Mouse (Mus musculus): ENCODE results near the gene Me1.
"Not testable (repeated sequence)": the region's sequence is repeated elsewhere in the genome, so short reads cannot be mapped to it uniquely, and the experiment has no call there.

Gene Me1

DNA sequence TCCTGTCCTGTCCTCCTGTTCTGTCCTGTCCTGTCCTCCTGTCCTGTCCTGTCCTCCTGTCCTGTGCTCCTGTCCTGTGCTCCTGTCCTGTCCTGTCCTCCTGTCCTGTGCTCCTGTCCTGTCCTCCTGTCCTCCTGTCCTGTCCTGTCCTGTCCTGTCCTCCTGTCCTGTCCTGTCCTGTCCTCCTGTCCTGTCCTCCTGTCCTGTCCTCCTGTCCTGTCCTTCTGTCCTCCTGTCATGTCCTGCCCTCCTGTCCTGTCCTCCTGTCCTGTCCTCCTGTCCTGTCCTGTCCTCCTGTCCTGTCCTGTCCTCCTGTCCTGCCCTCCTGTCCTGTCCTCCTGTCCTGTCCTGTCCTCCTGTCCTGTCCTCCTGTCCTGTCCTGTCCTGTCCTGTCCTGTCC is 98.8 kb downstream of the Me1 start:
- DNase-seq (ENCODE audit: low read depth, low spot score): not testable (repeated sequence)

DNA sequence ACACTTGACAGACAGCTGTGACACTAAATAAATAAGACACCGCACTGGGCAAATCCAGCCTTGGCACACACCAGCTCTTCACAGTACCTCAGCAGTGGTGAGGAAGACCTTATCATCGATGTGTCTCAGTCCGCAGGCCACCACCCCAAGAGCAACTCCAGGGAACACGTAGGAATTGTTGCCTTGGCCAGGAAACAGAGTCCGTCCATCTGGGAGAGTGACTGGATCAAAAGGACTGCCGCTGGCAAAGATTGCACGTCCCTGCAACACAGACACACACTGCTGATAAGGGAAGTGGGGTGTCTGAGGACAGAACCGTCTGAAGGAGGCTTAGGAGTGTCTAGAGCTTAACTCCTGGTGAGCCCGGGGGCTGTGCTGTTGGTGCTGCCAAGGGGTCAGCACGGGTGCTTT is 101.4 kb downstream of the Me1 start:
- DNase-seq (ENCODE audit: low read depth, low spot score): not testable (repeated sequence)

DNA sequence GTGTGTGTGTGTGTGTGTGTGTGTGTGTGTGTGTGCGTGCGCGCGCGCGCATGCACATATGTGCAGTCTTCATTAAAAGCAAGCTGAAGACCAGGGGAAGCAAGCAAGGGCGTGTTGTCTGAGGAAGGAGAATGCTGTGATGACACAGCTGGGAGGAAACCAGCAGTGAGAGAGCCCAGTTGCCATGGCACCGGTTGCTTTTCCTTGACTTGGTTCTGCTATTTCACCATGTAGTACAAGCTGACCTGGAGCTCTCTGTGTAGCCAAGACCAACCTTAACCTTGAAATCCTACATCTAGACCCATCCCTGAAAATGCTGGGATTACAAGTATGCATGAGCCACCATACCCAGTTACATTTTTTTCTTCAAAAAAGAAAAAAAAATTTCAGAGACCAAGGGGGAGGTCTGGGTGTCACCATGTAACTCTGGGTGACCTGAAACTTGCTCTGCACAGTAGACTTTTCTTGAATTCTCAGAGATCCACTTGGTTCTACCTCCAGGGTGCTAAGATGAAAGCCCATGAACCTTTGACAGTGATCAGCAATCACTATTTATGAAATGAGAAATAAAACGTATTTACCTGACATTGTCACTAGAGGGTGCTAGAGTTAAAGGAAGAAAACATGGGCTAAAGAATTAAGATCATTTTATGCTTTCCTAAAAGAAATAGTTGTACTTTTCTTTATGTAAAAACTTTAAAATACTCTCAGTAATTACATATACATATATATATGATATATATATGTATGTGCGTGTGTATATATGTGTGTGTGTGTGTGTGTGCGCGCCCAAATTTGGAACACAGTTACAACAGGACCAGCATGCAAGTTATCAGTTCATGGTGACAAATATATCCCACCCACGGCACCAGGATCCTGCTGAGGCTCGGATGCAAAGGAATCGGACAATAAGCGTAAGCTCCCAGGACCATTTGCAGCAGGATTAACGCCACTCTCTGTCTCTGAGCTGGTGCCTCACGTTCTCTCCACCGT is 102.8 kb downstream of the Me1 start:
- DNase-seq (ENCODE audit: low read depth, low spot score): no peak

DNA sequence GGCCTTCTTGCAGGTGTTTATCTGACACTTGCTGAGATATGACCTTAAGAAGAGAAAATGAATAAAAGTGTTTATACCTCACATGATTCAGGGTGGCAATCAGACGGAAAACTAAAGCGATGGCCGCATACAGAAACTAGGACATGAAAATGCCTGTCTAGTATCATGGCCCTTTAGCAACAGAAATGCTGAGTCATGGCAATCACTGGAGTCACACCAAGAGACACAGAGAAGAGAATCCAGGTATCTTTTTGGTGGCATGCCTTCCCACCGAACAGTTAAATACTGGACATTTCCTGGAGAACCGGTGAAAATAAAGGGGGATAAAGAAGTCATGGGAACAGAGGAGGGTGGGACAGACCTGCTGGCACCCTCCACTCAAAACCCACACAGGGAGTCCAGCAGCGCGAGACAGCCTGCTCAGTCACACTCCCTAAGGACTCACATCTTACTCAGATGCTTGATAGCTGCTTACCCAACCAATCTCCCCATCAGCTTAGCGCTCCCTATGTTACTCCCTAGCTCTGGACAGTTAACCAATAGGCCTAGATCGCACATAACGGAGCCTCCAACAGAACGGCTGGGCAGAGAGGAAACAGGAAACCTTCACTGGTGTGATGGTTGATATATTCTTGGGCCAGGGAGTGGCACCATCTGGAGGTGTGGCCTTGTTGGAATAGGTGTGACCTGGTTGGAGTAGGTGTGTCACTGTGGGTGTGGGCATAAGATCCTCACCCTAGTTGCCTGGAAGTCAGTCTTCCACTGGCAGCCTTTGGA is 108.5 kb downstream of the Me1 start:
- DNase-seq (ENCODE audit: low read depth, low spot score): no peak

DNA sequence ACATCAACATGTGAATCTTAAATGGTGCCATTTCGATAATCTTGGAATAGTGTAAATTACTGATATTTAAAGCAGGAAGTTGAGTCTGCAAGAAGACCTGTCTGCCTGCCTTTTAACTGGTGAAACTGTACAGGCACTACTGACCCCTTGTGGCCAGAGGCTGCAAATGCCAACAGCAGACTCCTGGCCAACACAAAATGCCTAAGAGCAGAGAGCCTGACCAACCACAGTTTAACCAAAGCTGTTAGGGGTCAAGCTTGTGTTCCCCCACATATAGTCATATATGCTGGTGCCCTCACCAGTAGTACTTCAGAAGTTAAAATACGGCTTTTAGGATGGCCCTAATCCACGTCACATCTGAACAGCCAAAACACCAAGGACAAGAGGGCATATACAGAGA is 112.0 kb downstream of the Me1 start:
- DNase-seq (ENCODE audit: low read depth, low spot score): peak; percentile 43

DNA sequence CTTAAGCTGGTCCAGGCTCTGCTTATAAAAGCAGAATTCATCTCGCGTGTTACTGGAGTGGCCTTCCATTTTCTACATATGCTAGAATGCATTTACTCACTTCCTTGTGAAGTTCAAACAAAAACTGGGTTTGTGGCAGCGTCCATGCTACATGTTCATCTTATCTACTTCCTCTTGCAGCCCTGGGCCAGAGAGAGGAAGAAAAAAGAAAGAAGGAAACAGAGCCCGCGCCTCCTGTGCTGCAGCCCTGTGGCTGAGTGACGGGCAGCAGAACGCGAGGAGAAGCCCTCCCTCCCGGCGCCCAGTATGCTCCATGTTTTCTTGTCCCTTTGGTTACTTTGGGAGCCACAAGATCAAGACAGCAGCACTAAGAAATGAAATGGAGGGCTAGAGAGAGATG is 116.1 kb downstream of the Me1 start:
- no peak for DNase-seq (ENCODE audit: low read depth, low spot score)

DNA sequence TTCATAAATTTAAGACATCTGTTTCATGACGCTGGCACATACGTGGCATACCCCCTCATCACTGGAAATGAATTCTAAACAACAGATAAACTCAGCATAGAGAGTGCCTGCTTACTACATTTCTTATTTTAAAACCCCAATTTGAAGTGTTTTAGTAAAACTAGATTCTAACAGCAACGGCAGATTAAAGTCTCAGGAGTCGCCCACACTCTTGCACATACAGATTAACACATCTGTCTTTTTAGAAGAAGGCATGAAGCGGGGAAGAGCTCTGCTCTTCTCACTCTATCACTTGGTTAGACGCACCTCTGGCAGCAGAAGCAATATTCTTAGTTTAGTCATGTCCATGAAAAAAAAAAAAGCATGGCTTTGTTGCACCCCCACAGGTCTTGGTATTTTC is 120.6 kb downstream of the Me1 start:
- DNase-seq (ENCODE audit: low read depth, low spot score): no peak

DNA sequence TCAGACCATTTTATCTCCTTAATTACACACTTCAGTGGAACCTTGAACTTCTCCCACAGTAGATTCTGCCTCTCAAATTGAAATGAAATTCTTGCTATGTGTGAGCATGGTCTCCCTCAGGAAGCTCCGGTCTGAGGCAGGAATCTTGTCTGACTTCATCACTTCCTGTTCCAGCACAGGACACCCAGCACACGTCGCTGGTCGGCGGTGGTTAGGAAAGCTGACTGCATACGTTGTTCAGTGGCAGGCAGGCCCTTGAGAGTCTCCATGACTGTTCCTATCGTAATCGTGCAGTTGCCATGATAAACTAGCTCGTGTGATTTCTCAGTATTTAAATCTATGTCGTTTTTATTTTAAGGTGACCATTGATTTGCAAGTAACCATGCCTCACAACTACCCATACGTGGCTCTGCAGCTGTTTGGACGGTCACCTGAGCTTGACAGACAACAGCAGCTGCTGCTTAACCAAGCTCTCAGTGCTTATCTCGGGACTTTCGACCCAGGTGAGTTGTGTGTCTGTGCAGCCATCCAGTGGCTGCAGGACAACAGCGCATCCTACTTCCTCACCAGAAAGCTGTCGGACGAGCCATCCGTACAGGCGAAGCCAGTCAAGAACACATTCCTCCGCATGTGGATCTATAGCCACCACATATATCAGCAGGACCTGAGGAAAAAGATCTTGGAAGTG is 122.0 kb downstream of the Me1 start:
- no peak for DNase-seq (ENCODE audit: low read depth, low spot score)

DNA sequence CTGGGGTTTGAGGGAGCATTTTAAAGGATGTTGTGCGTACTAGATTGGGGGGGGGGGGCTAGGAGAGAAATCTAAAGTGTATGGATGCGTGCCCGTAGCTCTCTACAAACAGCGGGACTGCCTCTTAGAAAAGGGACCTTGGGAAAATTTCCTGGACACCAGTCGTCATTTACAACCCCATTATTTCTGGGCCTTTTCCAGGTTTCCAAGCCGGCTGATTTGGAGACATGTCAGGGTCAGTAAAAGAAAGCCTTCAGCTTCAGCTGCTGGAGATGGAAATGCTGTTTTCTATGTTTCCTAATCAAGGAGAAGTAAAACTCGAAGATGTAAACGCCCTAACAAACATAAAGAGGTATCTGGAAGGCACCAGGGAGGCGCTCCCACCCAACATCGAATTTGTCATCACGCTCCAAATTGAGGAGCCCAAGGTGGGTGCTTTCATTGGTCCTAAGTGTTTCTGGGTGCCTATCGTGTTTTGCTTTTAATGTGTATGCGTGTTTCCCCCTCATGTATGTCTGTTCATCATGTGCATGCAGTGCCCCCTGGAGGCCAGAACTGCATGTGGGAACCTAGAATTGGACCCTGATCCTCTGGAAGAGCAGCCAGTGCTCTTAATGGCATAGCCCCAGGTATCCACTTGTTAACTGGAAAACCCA is 123.0 kb downstream of the Me1 start:
- peak; percentile 38 for DNase-seq (ENCODE audit: low read depth, low spot score)

DNA sequence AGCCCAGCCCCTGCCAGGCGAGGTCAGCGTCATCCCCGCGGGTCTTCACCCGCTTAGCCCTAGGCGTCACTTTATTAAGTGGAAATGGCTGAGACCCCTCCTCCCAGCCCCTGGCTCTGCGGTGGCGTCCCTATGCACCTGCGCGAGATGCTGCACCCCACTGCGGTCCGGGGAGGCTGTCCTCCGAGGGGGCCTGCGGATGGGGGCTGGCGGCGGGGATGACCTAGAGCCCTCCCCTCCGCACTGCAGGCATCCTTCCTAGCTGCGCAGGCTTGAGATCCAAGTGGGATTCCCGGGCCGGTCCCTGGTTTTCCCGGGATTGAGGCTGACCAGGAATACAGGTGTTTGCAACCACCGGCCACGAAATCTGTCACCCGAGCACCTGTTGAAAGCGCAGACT is 123.6 kb downstream of the Me1 start:
- DNase-seq (ENCODE audit: low read depth, low spot score): no peak

DNA sequence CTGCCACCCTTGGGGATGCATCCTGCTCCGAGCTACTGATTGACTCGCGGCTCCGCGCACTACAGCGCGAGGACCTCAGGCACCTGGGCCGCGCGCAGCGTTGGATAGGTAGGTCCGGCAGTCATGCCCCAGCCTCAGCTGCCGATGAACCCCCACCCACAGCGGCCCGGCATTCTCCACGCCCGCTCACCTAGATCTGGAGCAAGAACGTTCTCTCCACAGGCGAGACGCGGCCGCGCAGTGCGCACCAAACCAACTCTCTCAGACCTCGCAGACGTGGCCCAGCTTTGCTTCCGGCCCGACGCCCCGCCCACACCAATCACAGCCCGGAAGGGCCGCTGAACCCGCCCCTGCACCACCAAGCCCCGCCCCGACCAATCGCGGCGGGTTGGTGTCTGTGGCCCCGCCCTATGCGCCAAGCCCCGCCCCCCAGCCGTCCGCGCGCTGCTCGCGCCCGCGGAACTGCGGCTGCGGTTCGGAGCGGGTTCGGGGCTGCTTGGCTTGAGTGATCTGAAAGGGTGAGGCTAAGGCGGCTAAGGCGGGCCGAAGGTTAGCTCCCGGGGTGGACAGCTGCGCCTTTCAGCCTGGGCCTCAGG is 124.1 kb downstream of the Me1 start, which contains the start of the genes Pgm3 and Rwdd2a:
Gene Pgm3 (minus strand): TSS at position 303 of the 596 bp plus-strand sequence.
Gene Rwdd2a (plus strand): TSS at position 452 of the 596 bp plus-strand sequence.
- peak; percentile 85 for DNase-seq (ENCODE audit: low read depth, low spot score)

DNA sequence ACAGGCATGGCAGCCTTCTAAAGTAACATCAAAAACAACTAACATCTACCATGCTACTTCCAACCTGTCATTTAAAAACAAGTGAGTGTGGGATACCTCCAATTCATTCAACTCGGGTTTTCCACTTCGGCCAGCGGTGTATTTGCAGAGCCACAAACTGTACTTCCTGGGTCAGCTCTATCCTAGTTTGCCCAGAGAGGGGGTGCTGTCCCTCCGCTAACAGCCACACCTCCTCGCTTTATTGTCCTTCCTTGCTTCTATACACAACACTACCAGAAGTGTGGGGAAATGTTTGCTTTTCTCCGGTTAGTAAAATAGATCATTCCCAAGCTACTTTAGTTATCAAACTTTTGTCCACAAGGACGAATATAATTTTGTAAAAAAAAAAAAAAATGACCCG is 124.8 kb downstream of the Me1 start:
- DNase-seq (ENCODE audit: low read depth, low spot score): no peak

DNA sequence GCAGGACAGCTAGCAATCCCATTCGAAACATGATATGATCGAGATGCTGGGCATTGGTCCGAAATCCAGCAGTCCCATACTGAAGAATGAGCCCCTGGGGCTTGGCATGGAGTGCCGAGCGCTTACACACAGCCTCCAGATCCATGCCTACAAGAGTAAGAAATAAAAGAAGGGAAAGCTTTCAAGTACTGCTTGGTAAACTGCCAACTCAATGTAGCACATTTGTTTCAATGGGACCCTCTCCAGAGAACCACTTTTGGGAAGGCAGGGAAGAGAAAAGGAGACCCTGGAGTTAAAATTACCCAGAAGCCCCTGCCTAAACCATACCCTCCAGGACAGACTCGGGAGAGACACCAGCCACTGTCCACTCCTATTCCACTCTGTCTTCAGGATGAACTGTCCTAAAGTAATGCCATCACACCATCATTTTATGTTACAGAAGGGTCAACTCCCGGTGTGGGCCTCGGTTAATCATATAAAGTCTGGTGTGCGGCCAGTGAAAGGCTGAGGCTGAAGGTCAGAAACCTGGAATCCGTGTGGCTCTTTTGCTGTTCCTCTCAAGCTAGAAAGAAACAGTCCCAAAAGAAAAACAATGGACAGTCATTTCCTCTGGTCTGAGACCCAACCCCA is 125.4 kb downstream of the Me1 start:
- no peak for DNase-seq (ENCODE audit: low read depth, low spot score)

DNA sequence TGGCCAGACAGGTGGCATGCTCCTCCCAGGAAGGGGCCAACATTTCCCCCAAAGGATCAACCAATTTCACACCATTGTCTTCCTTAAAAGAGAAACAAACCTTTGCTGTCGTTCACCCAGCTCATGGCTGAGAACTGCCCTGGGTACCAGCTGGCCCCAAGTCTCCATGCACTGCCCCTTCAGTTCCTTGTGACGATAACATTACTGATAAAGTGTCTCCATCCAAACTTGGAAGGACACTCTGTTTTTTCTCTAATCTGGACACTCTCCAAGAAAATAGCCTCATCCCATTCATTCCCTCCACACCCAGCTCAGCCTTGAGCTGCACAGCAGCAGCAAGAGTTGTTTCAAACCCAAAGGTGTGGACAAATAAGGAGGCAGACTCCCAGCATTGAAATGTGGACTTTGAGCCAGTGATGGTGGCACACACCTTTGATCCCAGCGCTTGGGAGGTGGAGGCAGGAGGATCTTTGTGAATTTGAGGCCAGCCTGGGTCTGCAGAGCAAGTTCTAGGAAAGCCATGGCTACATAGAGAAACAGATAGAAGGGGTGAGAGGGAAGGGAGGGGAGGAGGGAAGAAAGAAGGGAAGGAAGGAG is 126.3 kb downstream of the Me1 start:
- DNase-seq (ENCODE audit: low read depth, low spot score): peak; percentile 43

DNA sequence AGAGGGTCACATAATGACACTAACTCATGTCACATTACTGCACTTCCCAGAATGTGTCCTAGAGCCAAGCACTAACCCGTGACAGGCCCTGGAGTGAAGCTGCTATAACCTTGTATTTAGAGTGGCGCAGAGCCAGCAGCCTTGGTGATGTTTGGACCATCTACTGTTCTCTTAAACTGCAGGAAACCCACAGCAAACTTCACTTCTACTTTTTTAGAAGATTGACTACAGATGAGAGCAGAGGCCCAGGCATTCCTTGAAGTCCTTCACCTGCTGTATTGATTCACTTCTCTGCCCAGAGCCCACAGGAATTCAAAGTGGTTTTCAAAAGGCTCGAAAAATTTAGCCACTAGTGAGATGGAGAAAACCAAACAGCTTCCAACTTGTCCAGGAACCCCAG is 135.2 kb downstream of the Me1 start:
- no peak for DNase-seq (ENCODE audit: low read depth, low spot score)

DNA sequence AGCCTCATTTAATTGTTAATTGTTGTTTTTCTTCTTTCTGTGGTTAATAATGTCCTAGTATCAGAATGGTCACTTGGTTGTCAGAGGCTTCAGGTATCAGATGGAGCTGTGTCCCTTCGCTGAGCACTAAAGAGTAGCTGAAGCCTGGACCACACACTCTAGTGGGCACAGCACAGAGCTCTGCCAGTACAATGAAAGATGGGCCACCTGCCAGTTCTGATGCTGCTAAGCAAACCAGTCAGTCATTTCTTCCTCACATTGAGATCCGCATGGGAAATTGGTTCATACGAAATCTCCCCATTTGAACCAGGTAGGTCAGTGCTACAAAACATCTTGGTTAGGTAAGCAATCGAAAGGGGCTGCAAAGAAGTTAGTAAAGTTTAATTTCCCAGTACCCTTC is 141.1 kb downstream of the Me1 start:
- DNase-seq (ENCODE audit: low read depth, low spot score): no peak

DNA sequence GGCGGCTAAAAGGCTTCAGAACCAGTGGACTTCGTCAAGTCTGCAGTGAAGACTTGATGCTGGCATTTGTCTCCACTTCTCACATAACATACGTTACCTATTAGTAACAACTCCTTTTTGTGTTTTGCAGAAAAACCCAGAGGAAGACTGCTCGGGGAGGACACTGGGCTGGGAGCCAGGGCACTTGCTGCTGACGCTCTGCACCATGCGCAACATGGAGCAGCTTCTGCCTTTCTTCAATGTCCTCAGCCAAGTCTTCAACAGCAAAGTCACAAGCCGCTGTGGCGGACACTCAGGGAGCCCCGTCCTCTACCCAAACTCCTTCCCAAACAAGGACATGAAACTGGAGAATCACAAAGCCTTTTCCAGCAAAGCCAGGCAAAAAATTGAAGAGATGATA is 141.9 kb downstream of the Me1 start:
- no peak for DNase-seq (ENCODE audit: low read depth, low spot score)

DNA sequence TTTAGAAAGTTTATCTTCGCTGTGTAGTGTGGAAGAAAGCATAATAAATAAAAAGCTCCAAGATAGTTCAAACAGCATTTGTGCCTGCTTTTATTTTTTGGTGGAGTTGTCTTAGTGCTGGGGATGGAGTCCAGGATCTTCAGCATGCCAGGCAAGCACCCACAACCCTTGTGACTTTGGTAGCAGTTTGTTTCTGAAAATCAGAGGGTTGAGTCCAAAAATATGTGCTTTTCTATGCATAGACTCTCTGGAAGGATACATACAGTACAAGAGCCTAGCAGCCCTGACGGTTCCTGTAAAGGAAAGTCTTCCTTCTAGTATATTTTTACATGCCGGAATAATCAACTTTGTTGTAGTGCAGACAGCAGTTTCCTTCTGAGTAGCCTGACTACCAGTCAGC is 145.0 kb downstream of the Me1 start:
- DNase-seq (ENCODE audit: low read depth, low spot score): no peak

DNA sequence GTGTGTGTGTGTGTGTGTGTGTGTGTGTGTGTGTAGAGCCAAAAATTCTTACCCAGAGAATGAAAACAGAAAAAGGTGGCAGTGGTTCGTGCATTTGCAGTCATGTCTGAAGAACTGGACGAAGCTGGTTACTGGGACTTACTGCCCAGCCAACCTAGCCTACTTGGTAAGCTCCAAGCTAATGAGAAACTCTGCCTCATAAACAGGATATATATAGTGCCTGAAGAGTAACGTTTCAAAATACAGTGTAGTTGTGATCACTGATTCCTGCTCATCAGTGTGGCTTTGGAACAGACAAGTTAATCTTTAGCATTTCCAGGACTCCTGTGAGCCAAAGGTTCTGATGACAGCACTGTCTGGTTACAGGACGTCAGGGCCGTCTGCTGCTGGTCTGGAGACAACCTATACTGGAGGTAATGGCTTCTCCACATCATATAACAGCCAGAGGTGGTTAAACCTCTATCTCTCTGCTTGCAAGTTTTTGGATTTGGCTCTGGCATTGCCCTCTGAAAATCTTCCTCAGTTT is 146.1 kb downstream of the Me1 start:
- DNase-seq (ENCODE audit: low read depth, low spot score): no peak

DNA sequence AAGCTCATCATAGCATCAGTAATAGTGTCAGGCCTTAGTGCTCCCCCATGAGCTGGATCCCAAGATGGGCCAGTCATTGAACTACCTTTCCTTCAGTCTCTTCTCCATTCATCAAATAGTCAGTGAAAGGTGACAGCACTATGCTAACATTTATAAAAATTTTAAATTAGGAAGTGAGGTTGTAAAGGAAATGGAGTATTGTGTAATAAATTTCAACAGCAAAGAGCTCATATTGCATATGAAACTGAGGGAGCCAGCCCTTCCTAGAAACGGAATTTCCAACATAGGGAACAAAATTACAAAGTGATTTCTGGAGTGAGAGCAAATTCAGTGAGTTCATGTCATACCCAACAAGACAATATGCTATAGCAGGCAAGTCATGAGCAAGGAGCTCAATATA is 151.2 kb downstream of the Me1 start:
- no peak for DNase-seq (ENCODE audit: low read depth, low spot score)

Data from skeletal muscle tissue, adult 2 months (tissue).